Mouse (Mus musculus): ENCODE results near the gene Dnaaf2. TPM values are rescaled to one million over a fixed set of nuclear protein-coding genes. Genes with fewer than 3 reads are reported as not detected.

Gene Dnaaf2
- polyA plus RNA-seq, 1 experiment from 2014 or later: 9.2 TPM

DNA sequence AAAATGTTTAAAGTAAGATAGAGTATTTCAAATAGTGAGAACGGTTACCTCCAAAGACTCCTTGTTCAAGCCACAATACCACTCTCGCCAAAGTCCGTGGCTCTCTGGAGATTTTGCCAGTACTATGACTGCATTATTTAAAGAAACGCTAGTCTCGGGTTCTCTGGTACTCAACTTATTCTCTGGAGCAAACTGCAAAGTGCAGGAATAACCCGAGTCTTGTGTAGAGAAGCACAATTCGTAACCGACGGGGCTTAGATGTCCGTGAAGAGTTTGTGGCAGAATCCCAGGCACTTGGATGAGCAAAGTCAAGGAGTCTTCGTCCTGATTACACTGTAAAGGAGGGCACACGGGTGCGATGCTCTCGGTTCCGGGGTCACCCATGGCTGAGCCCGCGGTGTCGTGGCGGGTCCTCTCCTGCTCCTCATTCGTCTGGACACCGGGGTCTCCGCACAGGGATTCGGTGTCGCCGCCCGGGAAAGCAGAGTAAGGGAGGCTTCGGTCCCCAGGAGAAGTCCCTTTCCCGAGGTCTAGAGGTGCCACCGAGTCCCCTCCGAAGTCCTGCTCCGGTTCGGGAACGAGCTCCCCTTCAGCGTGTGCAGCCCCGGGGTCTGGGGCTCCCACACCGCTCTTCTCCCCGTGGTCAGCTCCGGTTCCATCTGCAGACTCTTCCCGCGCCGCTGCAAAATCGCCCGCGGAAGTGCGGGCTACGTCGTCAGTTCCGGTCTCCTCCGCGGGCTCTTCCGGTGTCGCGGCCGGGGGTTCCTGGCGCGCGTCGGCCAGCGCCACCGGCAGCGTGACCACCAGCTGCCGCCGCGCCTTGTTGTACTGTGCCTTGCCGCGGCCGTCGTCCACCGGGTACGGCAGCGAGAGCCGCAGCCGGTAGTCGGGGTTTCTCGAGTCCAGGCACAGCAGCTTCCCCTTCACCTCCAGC lies 1.5 kb downstream of the Dnaaf2 start, which contains the start of gene Gm49383:
Gm49383 (minus strand) TSS at position 661 of the 934 bp plus-strand sequence.
- peaks cover 11% of the 10 kb centered on the region; the same call in 1 of the 2 replicates for H3K36me3 ChIP-seq
- H3K9ac ChIP-seq: peak within 1 kb of the TSS; percentile 74
- H3K4me2 ChIP-seq: peak within 1 kb of the TSS; percentile 84
- H3K4me1 ChIP-seq (replicated peaks): peaks cover 35% of the 10 kb centered on the region
- ATAC-seq (ENCODE audit: low FRiP score, low read depth): peak; percentile 85
- H3K4me3 ChIP-seq: peak within 1 kb of the TSS; percentile 73
- peak within 1 kb of the TSS; percentile 95 for H3K27ac ChIP-seq (replicated peaks)
- no peaks in the 10 kb centered on the region for H3K9me3 ChIP-seq
- WGBS: under 1% methylated on average over 75 of the region's 75 CpGs
- no peaks in the 10 kb centered on the region for H3K27me3 ChIP-seq

DNA sequence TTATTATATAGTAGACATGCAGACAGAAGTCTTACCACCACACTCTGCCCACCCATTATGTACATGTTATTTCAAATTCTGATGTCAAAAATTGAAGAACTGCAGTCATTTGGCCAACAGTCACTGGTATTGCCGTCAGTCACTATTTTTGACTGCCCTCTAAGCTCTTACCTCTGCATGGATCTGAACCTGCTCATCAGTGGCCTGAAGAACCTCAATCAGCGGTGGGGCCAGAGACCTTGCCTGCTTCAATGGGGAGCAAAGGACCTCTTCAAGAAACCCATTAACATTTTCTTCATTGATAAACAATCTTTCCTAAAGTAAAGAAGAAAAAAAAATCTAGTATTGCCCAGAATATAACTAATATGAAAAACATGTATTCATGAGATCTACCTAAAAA lies 5.6 kb downstream of the Dnaaf2 start:
- H3K27me3 ChIP-seq: no peaks in the 10 kb centered on the region
- H3K36me3 ChIP-seq: peaks cover 11% of the 10 kb centered on the region; the same call in 1 of the 2 replicates
- no peak overlapping the region for H3K4me2 ChIP-seq
- peaks cover 16% of the 10 kb centered on the region for H3K4me1 ChIP-seq (replicated peaks)
- H3K4me3 ChIP-seq: no peak overlapping the region
- H3K9me3 ChIP-seq: no peaks in the 10 kb centered on the region
- H3K27ac ChIP-seq (replicated peaks): no peak overlapping the region
- WGBS: 89% methylated on average over 2 of the region's 2 CpGs
- no peak for ATAC-seq (ENCODE audit: low FRiP score, low read depth)
- H3K9ac ChIP-seq: no peak overlapping the region

GRCm38 (mm10) chr12:69191396-69191795 lies 6.8 kb downstream of the Dnaaf2 start:
- no peak for ATAC-seq (ENCODE audit: low FRiP score, low read depth)
- Histone ChIP-seq H3K9me3 (no peaks in the 10 kb centered on the region), H3K9ac (no peak overlapping the region), H3K27ac (replicated peaks) (no peak overlapping the region), H3K4me1 (replicated peaks) (peaks cover 24% of the 10 kb centered on the region), H3K4me2 (no peak overlapping the region), H3K4me3 (no peak overlapping the region), H3K27me3 (no peaks in the 10 kb centered on the region), H3K36me3 (peaks cover 11% of the 10 kb centered on the region; the same call in 1 of the 2 replicates)
- 96% methylated on average over 5 of the region's 5 CpGs for WGBS

DNA sequence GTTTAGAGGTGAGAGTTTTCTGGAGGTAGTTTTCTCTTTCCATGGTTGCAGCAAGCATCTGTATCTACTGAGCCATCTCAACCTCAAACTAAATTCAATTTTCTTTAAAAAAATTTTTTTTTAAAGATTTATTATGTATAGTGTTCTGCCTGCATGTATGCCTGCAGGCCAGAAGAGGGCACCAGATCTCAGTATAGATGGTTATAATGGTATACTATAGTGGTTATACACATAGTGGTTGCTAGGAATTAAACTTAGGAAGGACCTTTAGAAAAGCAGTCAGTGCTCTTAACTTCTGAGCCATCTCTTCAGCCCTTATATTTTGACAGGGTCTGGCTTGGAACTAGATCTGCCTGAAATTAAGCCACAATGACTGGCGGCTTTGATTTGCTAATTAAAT lies 7.7 kb downstream of the Dnaaf2 start:
- Histone ChIP-seq H3K27ac (replicated peaks) (no peak overlapping the region), H3K36me3 (peaks cover 11% of the 10 kb centered on the region; the same call in 1 of the 2 replicates), H3K4me1 (replicated peaks) (peaks cover 19% of the 10 kb centered on the region), H3K9ac (no peak overlapping the region), H3K9me3 (no peaks in the 10 kb centered on the region), H3K4me3 (no peak overlapping the region), H3K4me2 (no peak overlapping the region), H3K27me3 (no peaks in the 10 kb centered on the region)
- 100% methylated on average over 1 of the region's 1 CpGs for WGBS
- ATAC-seq (ENCODE audit: low FRiP score, low read depth): no peak

DNA sequence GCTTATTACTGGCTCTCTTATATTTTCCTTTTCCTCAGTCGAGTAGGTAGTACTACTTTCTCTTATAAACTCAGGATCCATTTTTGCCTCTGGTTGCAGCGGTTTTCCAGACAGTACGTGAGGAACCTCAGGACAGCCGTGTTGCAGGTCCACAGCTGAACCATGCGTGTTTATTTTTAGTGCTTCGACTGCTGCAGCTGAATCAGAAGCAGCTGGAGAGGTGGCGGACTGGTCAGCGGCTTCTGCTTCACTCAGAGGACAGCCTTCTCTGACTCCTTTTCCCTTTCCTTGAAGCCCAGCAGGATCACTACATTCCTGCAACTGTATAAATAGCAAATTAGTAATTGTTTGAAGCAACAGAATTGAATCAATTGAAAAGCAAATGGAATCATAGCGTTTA lies 8.2 kb downstream of the Dnaaf2 start:
- whole genome bisulfite sequencing: 93% methylated on average over 9 of the region's 9 CpGs
- H3K4me3 ChIP-seq: no peak overlapping the region
- no peak for ATAC-seq (ENCODE audit: low FRiP score, low read depth)

DNA sequence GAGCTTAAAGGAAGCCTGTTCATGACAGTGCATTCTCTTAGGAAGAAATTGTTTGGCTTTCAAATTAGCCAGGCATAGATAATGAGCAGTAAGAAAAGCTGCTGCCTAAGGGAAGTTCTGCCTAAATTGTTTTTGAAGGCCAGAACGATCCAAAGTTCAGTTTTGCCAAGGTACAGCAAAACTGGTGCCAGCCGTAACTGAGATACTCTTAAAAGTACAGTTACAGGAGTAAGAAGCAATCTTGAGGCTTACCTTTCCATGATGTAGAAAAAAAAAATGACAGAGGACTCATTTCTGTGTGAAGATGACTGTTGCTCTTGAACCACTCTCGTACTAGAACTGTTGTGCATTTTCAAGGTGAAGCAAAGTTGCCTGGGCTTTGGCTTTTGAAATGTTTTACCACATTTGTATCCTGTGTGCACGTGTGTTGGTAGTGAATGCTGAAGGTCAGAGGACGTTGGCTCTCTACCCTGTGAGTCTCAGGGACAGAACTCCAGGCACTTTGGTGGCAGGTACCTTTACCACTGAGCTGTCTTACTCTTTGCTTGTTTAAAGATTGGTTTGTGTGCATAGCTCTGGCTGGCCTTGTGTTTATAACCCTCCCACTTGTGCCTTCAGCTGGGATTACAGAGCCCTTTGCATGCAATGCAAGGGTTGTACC lies 11.3 kb downstream of the Dnaaf2 start:
- H3K27ac ChIP-seq (replicated peaks): no peak overlapping the region
- no peaks in the 10 kb centered on the region for H3K9me3 ChIP-seq
- no peak for ATAC-seq (ENCODE audit: low FRiP score, low read depth)
- H3K4me2 ChIP-seq: no peak overlapping the region
- H3K4me3 ChIP-seq: no peak overlapping the region
- H3K36me3 ChIP-seq: peaks cover 15% of the 10 kb centered on the region
- no peak overlapping the region for H3K9ac ChIP-seq
- H3K27me3 ChIP-seq: no peaks in the 10 kb centered on the region
- H3K4me1 ChIP-seq (replicated peaks): peaks cover 29% of the 10 kb centered on the region
- WGBS: 76% methylated on average over 5 of the region's 5 CpGs

More for the DNA sequence above, 8.2 kb downstream of the Dnaaf2 start:
- H3K9ac ChIP-seq: no peak overlapping the region
- H3K4me2 ChIP-seq: no peak overlapping the region
- H3K36me3 ChIP-seq: peaks cover 11% of the 10 kb centered on the region; the same call in 1 of the 2 replicates
- no peaks in the 10 kb centered on the region for H3K27me3 ChIP-seq
- H3K9me3 ChIP-seq: no peaks in the 10 kb centered on the region
- H3K27ac ChIP-seq (replicated peaks): no peak overlapping the region
- H3K4me1 ChIP-seq (replicated peaks): peaks cover 21% of the 10 kb centered on the region

GRCm38 (mm10) chr12:69185371-69185770 lies 12.9 kb downstream of the Dnaaf2 start:
- H3K9me3 ChIP-seq: no peaks in the 10 kb centered on the region
- peak overlapping the region; percentile 80 for H3K4me2 ChIP-seq
- peak overlapping the region; percentile 75 for H3K4me3 ChIP-seq
- peaks cover 29% of the 10 kb centered on the region for H3K4me1 ChIP-seq (replicated peaks)
- H3K36me3 ChIP-seq: peaks cover 21% of the 10 kb centered on the region
- H3K9ac ChIP-seq: peak overlapping the region; percentile 92; the same call in 1 of the 2 replicates
- H3K27me3 ChIP-seq: no peaks in the 10 kb centered on the region
- 71% methylated on average over 7 of the region's 7 CpGs for WGBS
- ATAC-seq (ENCODE audit: low FRiP score, low read depth): no peak
- H3K27ac ChIP-seq (replicated peaks): no peak overlapping the region

GRCm38 (mm10) chr12:69184342-69185295 lies 13.6 kb downstream of the Dnaaf2 start:
- WGBS: 1% methylated on average over 81 of the region's 86 CpGs

DNA sequence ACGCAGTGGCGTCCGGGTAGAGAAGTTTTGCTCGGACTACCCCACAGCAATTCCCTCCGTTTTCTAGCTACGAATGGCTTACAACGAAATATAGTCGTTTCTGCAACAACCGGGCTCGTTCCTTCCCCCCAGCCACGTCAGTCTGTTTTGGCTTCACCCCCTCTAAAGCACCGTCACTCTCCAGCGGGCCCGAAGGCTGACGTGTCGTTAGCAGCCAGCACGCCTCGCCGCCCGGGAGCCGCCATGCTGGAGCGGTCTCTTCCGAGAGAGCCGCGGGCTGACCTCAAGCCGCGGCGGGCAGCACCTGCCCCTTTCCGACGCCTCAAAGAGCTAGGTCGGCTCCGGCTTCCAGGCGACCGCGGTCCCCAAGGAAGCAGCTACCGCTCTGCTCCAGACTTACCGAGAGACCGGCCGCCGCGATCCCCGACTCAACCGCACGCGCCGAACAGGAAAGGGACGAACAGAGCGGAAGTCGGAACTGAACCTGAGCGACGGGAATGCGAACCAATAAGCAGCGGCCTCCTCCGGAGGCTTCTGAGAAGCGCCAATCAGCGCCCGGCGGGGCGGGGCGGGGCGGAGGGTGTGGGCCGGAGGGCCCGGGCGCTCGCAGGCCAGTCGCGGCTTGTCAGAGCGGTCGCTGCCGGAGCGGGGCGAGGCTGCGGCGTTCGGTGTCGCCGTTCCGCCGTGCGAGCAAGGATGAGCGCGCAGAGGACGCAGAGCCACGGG lies 14.5 kb downstream of the Dnaaf2 start, which contains the start of the genes Rpl36al and Mgat2:
Rpl36al (minus strand) TSS at position 501 of the 726 bp plus-strand sequence.
Mgat2 (plus strand) TSS at position 575 of the 726 bp plus-strand sequence.
- Histone ChIP-seq H3K9me3 (no peaks in the 10 kb centered on the region), H3K27ac (replicated peaks) (peak within 1 kb of the TSS; percentile 94), H3K4me3 (peak within 1 kb of the TSS; percentile 75), H3K4me1 (replicated peaks) (peaks cover 29% of the 10 kb centered on the region), H3K4me2 (peak within 1 kb of the TSS; percentile 80), H3K27me3 (no peaks in the 10 kb centered on the region), H3K9ac (peak within 1 kb of the TSS; percentile 92), H3K36me3 (peaks cover 16% of the 10 kb centered on the region)
- WGBS: under 1% methylated on average over 84 of the region's 84 CpGs
- ATAC-seq (ENCODE audit: low FRiP score, low read depth): peak; percentile 99

More at GRCm38 (mm10) chr12:69184342-69185295, 13.6 kb downstream of the Dnaaf2 start:
- Histone ChIP-seq H3K9ac (peak overlapping the region; percentile 92), H3K4me3 (peak overlapping the region; percentile 75), H3K9me3 (no peaks in the 10 kb centered on the region), H3K27me3 (no peaks in the 10 kb centered on the region), H3K27ac (replicated peaks) (peak overlapping the region; percentile 94), H3K36me3 (peaks cover 18% of the 10 kb centered on the region), H3K4me1 (replicated peaks) (peaks cover 29% of the 10 kb centered on the region), H3K4me2 (peak overlapping the region; percentile 80)
- peak; percentile 59 for ATAC-seq (ENCODE audit: low FRiP score, low read depth)

- peaks cover 19% of the 10 kb centered on the region for H3K4me1 ChIP-seq (replicated peaks)
- no peaks in the 10 kb centered on the region for H3K27me3 ChIP-seq
- no peak overlapping the region for H3K4me3 ChIP-seq
- no peak overlapping the region for H3K9ac ChIP-seq
- H3K4me2 ChIP-seq: no peak overlapping the region
- no peak for ATAC-seq (ENCODE audit: low FRiP score, low read depth)
- peaks cover 10% of the 10 kb centered on the region for H3K36me3 ChIP-seq
- WGBS: 94% methylated on average over 4 of the region's 4 CpGs
- no peaks in the 10 kb centered on the region for H3K9me3 ChIP-seq
- H3K27ac ChIP-seq (replicated peaks): no peak overlapping the region
Measured at GRCm38 (mm10) chr12:69181800-69182199, 16.4 kb downstream of the Dnaaf2 start.
